Mouse (Mus musculus): ENCODE data around the gene Musk. TPM values are rescaled to one million over a fixed set of nuclear protein-coding genes. Genes with fewer than 3 reads are reported as not detected.

The Musk gene
- polyA plus RNA-seq, 1 experiment from 2014 or later: 1.7 TPM

GRCm38 (mm10) chr4:58358996-58359395 lies 73.2 kb downstream of the Musk start:
- Histone ChIP-seq H3K27ac (replicated peaks; ENCODE audit: low read depth, low read length) (no peak overlapping the region), H3K9ac (ENCODE audit: low read length) (no peak overlapping the region), H3K36me3 (ENCODE audit: control insufficient read depth, insufficient read depth, low read length) (no peaks in the 10 kb centered on the region), H3K4me3 (ENCODE audit: low read depth, low read length) (no peak overlapping the region), H3K4me1 (ENCODE audit: control insufficient read depth, insufficient read depth, low read length) (no peaks in the 10 kb centered on the region), H3K4me2 (ENCODE audit: low read depth, severe bottlenecking) (no peak overlapping the region), H3K27me3 (ENCODE audit: control insufficient read depth, insufficient read depth, low read length) (no peaks in the 10 kb centered on the region), H3K9me3 (ENCODE audit: control insufficient read depth, low read length) (no peaks in the 10 kb centered on the region)
- ATAC-seq (ENCODE audit: insufficient number of reproducible peaks, low FRiP score, low TSS enrichment, low read depth) (no peak), DNase-seq (ENCODE audit: low spot score) (no peak)
- WGBS: 86% methylated on average over 4 of the region's 4 CpGs

GRCm38 (mm10) chr4:58365321-58365720 lies 79.6 kb downstream of the Musk start:
- Histone ChIP-seq H3K9me3 (ENCODE audit: control insufficient read depth, low read length) (no peaks in the 10 kb centered on the region), H3K27me3 (ENCODE audit: control insufficient read depth, insufficient read depth, low read length) (no peaks in the 10 kb centered on the region), H3K36me3 (ENCODE audit: control insufficient read depth, insufficient read depth, low read length) (no peaks in the 10 kb centered on the region), H3K27ac (replicated peaks; ENCODE audit: low read depth, low read length) (no peak overlapping the region), H3K4me2 (ENCODE audit: low read depth, severe bottlenecking) (no peak overlapping the region), H3K4me1 (ENCODE audit: control insufficient read depth, insufficient read depth, low read length) (no peaks in the 10 kb centered on the region), H3K9ac (ENCODE audit: low read length) (no peak overlapping the region), H3K4me3 (ENCODE audit: low read depth, low read length) (no peak overlapping the region)
- ATAC-seq (ENCODE audit: insufficient number of reproducible peaks, low FRiP score, low TSS enrichment, low read depth) (no peak), DNase-seq (ENCODE audit: low spot score) (no peak)
- WGBS: 90% methylated on average over 6 of the region's 6 CpGs

- Histone ChIP-seq H3K4me3 (ENCODE audit: low read depth, low read length) (no peak overlapping the region), H3K9ac (ENCODE audit: low read length) (no peak overlapping the region), H3K27me3 (ENCODE audit: control insufficient read depth, insufficient read depth, low read length) (no peaks in the 10 kb centered on the region), H3K27ac (replicated peaks; ENCODE audit: low read depth, low read length) (no peak overlapping the region), H3K36me3 (ENCODE audit: control insufficient read depth, insufficient read depth, low read length) (no peaks in the 10 kb centered on the region), H3K9me3 (ENCODE audit: control insufficient read depth, low read length) (no peaks in the 10 kb centered on the region), H3K4me2 (ENCODE audit: low read depth, severe bottlenecking) (no peak overlapping the region), H3K4me1 (ENCODE audit: control insufficient read depth, insufficient read depth, low read length) (no peaks in the 10 kb centered on the region)
- DNase-seq (ENCODE audit: low spot score) (no peak), ATAC-seq (ENCODE audit: insufficient number of reproducible peaks, low FRiP score, low TSS enrichment, low read depth) (no peak)
- 81% methylated on average over 1 of the region's 1 CpGs for WGBS
These were observed 85.3 kb downstream of the Musk start for GRCm38 (mm10) chr4:58371106-58371505.

- DNase-seq (ENCODE audit: low spot score) (no peak), ATAC-seq (ENCODE audit: insufficient number of reproducible peaks, low FRiP score, low TSS enrichment, low read depth) (no peak)
- H3K4me2 ChIP-seq (ENCODE audit: low read depth, severe bottlenecking): no peak overlapping the region
- H3K36me3 ChIP-seq (ENCODE audit: control insufficient read depth, insufficient read depth, low read length): no peaks in the 10 kb centered on the region
- H3K9me3 ChIP-seq (ENCODE audit: control insufficient read depth, low read length): no peaks in the 10 kb centered on the region
- H3K4me3 ChIP-seq (ENCODE audit: low read depth, low read length): no peak overlapping the region
- H3K27me3 ChIP-seq (ENCODE audit: control insufficient read depth, insufficient read depth, low read length): no peaks in the 10 kb centered on the region
- no peak overlapping the region for H3K9ac ChIP-seq (ENCODE audit: low read length)
- H3K4me1 ChIP-seq (ENCODE audit: control insufficient read depth, insufficient read depth, low read length): no peaks in the 10 kb centered on the region
- H3K27ac ChIP-seq (replicated peaks; ENCODE audit: low read depth, low read length): no peak overlapping the region
- 95% methylated on average over 10 of the region's 10 CpGs for WGBS
These were observed 87.8 kb downstream of the Musk start for GRCm38 (mm10) chr4:58373599-58373998.

- DNase-seq (ENCODE audit: low spot score): no peak
- H3K27me3 ChIP-seq (ENCODE audit: control insufficient read depth, insufficient read depth, low read length): no peaks in the 10 kb centered on the region
- H3K27ac ChIP-seq (replicated peaks; ENCODE audit: low read depth, low read length): no peak overlapping the region
- no peak overlapping the region for H3K4me3 ChIP-seq (ENCODE audit: low read depth, low read length)
- WGBS: 87% methylated on average over 7 of the region's 7 CpGs
- H3K36me3 ChIP-seq (ENCODE audit: control insufficient read depth, insufficient read depth, low read length): no peaks in the 10 kb centered on the region
- no peaks in the 10 kb centered on the region for H3K9me3 ChIP-seq (ENCODE audit: control insufficient read depth, low read length)
- no peak overlapping the region for H3K9ac ChIP-seq (ENCODE audit: low read length)
- ATAC-seq (ENCODE audit: insufficient number of reproducible peaks, low FRiP score, low TSS enrichment, low read depth): no peak
- no peak overlapping the region for H3K4me2 ChIP-seq (ENCODE audit: low read depth, severe bottlenecking)
- no peaks in the 10 kb centered on the region for H3K4me1 ChIP-seq (ENCODE audit: control insufficient read depth, insufficient read depth, low read length)
These were observed 88.5 kb downstream of the Musk start for GRCm38 (mm10) chr4:58374141-58374870.

- H3K4me2 ChIP-seq (ENCODE audit: low read depth, severe bottlenecking): no peak overlapping the region
- H3K4me3 ChIP-seq (ENCODE audit: low read depth, low read length): no peak overlapping the region
- no peaks in the 10 kb centered on the region for H3K4me1 ChIP-seq (ENCODE audit: control insufficient read depth, insufficient read depth, low read length)
- no peak for DNase-seq (ENCODE audit: low spot score)
- WGBS: 88% methylated on average over 4 of the region's 4 CpGs
- H3K27ac ChIP-seq (replicated peaks; ENCODE audit: low read depth, low read length): no peak overlapping the region
- ATAC-seq (ENCODE audit: insufficient number of reproducible peaks, low FRiP score, low TSS enrichment, low read depth): no peak
- no peaks in the 10 kb centered on the region for H3K9me3 ChIP-seq (ENCODE audit: control insufficient read depth, low read length)
- H3K36me3 ChIP-seq (ENCODE audit: control insufficient read depth, insufficient read depth, low read length): no peaks in the 10 kb centered on the region
- H3K9ac ChIP-seq (ENCODE audit: low read length): no peak overlapping the region
- no peaks in the 10 kb centered on the region for H3K27me3 ChIP-seq (ENCODE audit: control insufficient read depth, insufficient read depth, low read length)
These were observed 93.4 kb downstream of the Musk start for GRCm38 (mm10) chr4:58379186-58379585.

GRCm38 (mm10) chr4:58400861-58401341 lies 115.1 kb downstream of the Musk start:
- ATAC-seq (ENCODE audit: insufficient number of reproducible peaks, low FRiP score, low TSS enrichment, low read depth) (no peak), DNase-seq (ENCODE audit: low spot score) (no peak)
- Histone ChIP-seq H3K4me1 (ENCODE audit: control insufficient read depth, insufficient read depth, low read length) (no peaks in the 10 kb centered on the region), H3K27me3 (ENCODE audit: control insufficient read depth, insufficient read depth, low read length) (no peaks in the 10 kb centered on the region), H3K27ac (replicated peaks; ENCODE audit: low read depth, low read length) (no peak overlapping the region), H3K9me3 (ENCODE audit: control insufficient read depth, low read length) (no peaks in the 10 kb centered on the region), H3K4me2 (ENCODE audit: low read depth, severe bottlenecking) (no peak overlapping the region), H3K9ac (ENCODE audit: low read length) (no peak overlapping the region), H3K4me3 (ENCODE audit: low read depth, low read length) (no peak overlapping the region), H3K36me3 (ENCODE audit: control insufficient read depth, insufficient read depth, low read length) (no peaks in the 10 kb centered on the region)
- 92% methylated on average over 12 of the region's 12 CpGs for WGBS

GRCm38 (mm10) chr4:58401973-58402501 lies 116.3 kb downstream of the Musk start:
- Histone ChIP-seq H3K4me2 (ENCODE audit: low read depth, severe bottlenecking) (no peak overlapping the region), H3K9me3 (ENCODE audit: control insufficient read depth, low read length) (no peaks in the 10 kb centered on the region), H3K36me3 (ENCODE audit: control insufficient read depth, insufficient read depth, low read length) (no peaks in the 10 kb centered on the region), H3K4me1 (ENCODE audit: control insufficient read depth, insufficient read depth, low read length) (no peaks in the 10 kb centered on the region), H3K4me3 (ENCODE audit: low read depth, low read length) (no peak overlapping the region), H3K27ac (replicated peaks; ENCODE audit: low read depth, low read length) (no peak overlapping the region), H3K9ac (ENCODE audit: low read length) (no peak overlapping the region), H3K27me3 (ENCODE audit: control insufficient read depth, insufficient read depth, low read length) (no peaks in the 10 kb centered on the region)
- 90% methylated on average over 4 of the region's 4 CpGs for WGBS
- no peak for ATAC-seq (ENCODE audit: insufficient number of reproducible peaks, low FRiP score, low TSS enrichment, low read depth)
- no peak for DNase-seq (ENCODE audit: low spot score)
